Mouse (Mus musculus) MEL (cell line): ENCODE measurements around the gene Adam22.

Experiments used
- CTCF ChIP-seq, 3 experiments: IDR thresholded peaks in 2 of 3; conservative IDR thresholded peaks in 1 of 3; 2 replicates each; pipeline ENCODE4 v1.5.1; 2011 to 2012; ENCODE audit warnings: low read length in 3 of 3, low read depth in 2 of 3, mild to moderate bottlenecking in 2 of 3, improper control_type of control experiment in 1 of 3, inconsistent platforms in 1 of 3, mixed read lengths in 1 of 3, moderate library complexity in 1 of 3; ENCODE audit not compliant: control insufficient read depth in 1 of 3, insufficient read depth in 1 of 3, poor library complexity in 1 of 3, severe bottlenecking in 1 of 3
- ETS1 ChIP-seq: IDR thresholded peaks from 2 replicates; pipeline ENCODE4 v1.6.1; 2012; ENCODE audit warnings: low read depth, mild to moderate bottlenecking, inconsistent platforms, low read length, improper control_type of control experiment, moderate library complexity
- MAFK ChIP-seq: IDR thresholded peaks from 2 replicates; pipeline ENCODE4 v1.6.1; 2011; ENCODE audit warnings: low read depth, mild to moderate bottlenecking, low read length, improper control_type of control experiment, borderline replicate concordance
- NRF1 ChIP-seq: IDR thresholded peaks from 2 replicates; pipeline ENCODE4 v1.6.1; 2014; ENCODE audit warnings: low read depth, mild to moderate bottlenecking, inconsistent platforms, low read length, improper control_type of control experiment, moderate library complexity; ENCODE audit not compliant: poor library complexity, insufficient read depth, severe bottlenecking

- TF ChIP-seq CTCF (IDR thresholded peaks at IDR 0.05 in 2 of 3, conservative IDR thresholded peaks at IDR 0.05 in 1 of 3; ENCODE audit: control insufficient read depth in 1 of 3, insufficient read depth in 1 of 3, low read depth in 2 of 3, low read length in 3 of 3, poor library complexity in 1 of 3, severe bottlenecking in 1 of 3) (no peak), ETS1 (no peak), MAFK (no peak), NRF1 (no peak)
Measured at GRCm38 (mm10) chr5:8227073-8227472, 140.9 kb downstream of the Adam22 start.
